Mouse (Mus musculus): ENCODE data around the gene Tcf25. TPM values are rescaled to one million over a fixed set of nuclear protein-coding genes. Genes with fewer than 3 reads are reported as not detected.

Tcf25 gene
- 128 TPM for polyA plus RNA-seq (2014; fragmentation: Illumina TruSeq; extraction: RNeasy Lipid Tissue Mini Kit (QIAGEN cat#74804); ENCODE audit: low replicate concordance)

GRCm38 (mm10) chr8:123373403-123374238 is at the start of gene Tcf25:
TSS of gene Tcf25 (plus strand) at chr8:123373753.

GRCm38 (mm10) chr8:123332262-123333090 is 41.1 kb upstream of the Tcf25 start, which contains the start of gene Spire2:
TSS of gene Spire2 (plus strand) at chr8:123332713.

GRCm38 (mm10) chr8:123406786-123407185 is 33.2 kb downstream of the Tcf25 start, which contains the start of gene Mc1r:
TSS of gene Mc1r (plus strand) at chr8:123407107.

GRCm38 (mm10) chr8:123411246-123411645 is 37.7 kb downstream of the Tcf25 start, which contains the start of gene Tubb3:
TSS of gene Tubb3 (plus strand) at chr8:123411424.

GRCm38 (mm10) chr8:123423441-123423840 is 49.9 kb downstream of the Tcf25 start, which contains the start of gene Def8:
TSS of gene Def8 (plus strand) at chr8:123423527.

Other genes starting within 250 kb of the Tcf25 start
- not detected for gene Sult5a1, start 215.4 kb upstream of the Tcf25 start, polyA plus RNA-seq (2014; fragmentation: Illumina TruSeq; extraction: RNeasy Lipid Tissue Mini Kit (QIAGEN cat#74804); ENCODE audit: low replicate concordance)
- gene Dpep1, start 187.5 kb upstream of the Tcf25 start, polyA plus RNA-seq (2014; fragmentation: Illumina TruSeq; extraction: RNeasy Lipid Tissue Mini Kit (QIAGEN cat#74804); ENCODE audit: low replicate concordance), result 22.8 TPM
- 4.3 TPM for gene Chmp1a, start 161.0 kb upstream of the Tcf25 start, polyA plus RNA-seq (2014; fragmentation: Illumina TruSeq; extraction: RNeasy Lipid Tissue Mini Kit (QIAGEN cat#74804); ENCODE audit: low replicate concordance)
- not detected for gene Spata33, start 160.9 kb upstream of the Tcf25 start, polyA plus RNA-seq (2014; fragmentation: Illumina TruSeq; extraction: RNeasy Lipid Tissue Mini Kit (QIAGEN cat#74804); ENCODE audit: low replicate concordance)
- gene Cdk10, start 148.9 kb upstream of the Tcf25 start, polyA plus RNA-seq (2014; fragmentation: Illumina TruSeq; extraction: RNeasy Lipid Tissue Mini Kit (QIAGEN cat#74804); ENCODE audit: low replicate concordance), result 1.6 TPM
- not detected for gene Spata2l, start 137.5 kb upstream of the Tcf25 start, polyA plus RNA-seq (2014; fragmentation: Illumina TruSeq; extraction: RNeasy Lipid Tissue Mini Kit (QIAGEN cat#74804); ENCODE audit: low replicate concordance)
- 1.4 TPM for gene Zfp276, start 119.6 kb upstream of the Tcf25 start, polyA plus RNA-seq (2014; fragmentation: Illumina TruSeq; extraction: RNeasy Lipid Tissue Mini Kit (QIAGEN cat#74804); ENCODE audit: low replicate concordance)
- gene Vps9d1, start 119.4 kb upstream of the Tcf25 start, polyA plus RNA-seq (2014; fragmentation: Illumina TruSeq; extraction: RNeasy Lipid Tissue Mini Kit (QIAGEN cat#74804); ENCODE audit: low replicate concordance), result 0.89 TPM
- gene Fanca, start 55.2 kb upstream of the Tcf25 start, polyA plus RNA-seq (2014; fragmentation: Illumina TruSeq; extraction: RNeasy Lipid Tissue Mini Kit (QIAGEN cat#74804); ENCODE audit: low replicate concordance), result 0.89 TPM
- gene Spire2, start 41.0 kb upstream of the Tcf25 start, polyA plus RNA-seq (2014; fragmentation: Illumina TruSeq; extraction: RNeasy Lipid Tissue Mini Kit (QIAGEN cat#74804); ENCODE audit: low replicate concordance), result 0.26 TPM
- gene Mc1r, start 33.4 kb downstream of the Tcf25 start, polyA plus RNA-seq (2014; fragmentation: Illumina TruSeq; extraction: RNeasy Lipid Tissue Mini Kit (QIAGEN cat#74804); ENCODE audit: low replicate concordance), result not detected
- 0.30 TPM for gene Tubb3, start 37.7 kb downstream of the Tcf25 start, polyA plus RNA-seq (2014; fragmentation: Illumina TruSeq; extraction: RNeasy Lipid Tissue Mini Kit (QIAGEN cat#74804); ENCODE audit: low replicate concordance)
- 1.8 TPM for gene Def8, start 49.8 kb downstream of the Tcf25 start, polyA plus RNA-seq (2014; fragmentation: Illumina TruSeq; extraction: RNeasy Lipid Tissue Mini Kit (QIAGEN cat#74804); ENCODE audit: low replicate concordance)
- gene Afg3l1, start 104.2 kb downstream of the Tcf25 start, polyA plus RNA-seq (2014; fragmentation: Illumina TruSeq; extraction: RNeasy Lipid Tissue Mini Kit (QIAGEN cat#74804); ENCODE audit: low replicate concordance), result 3.5 TPM
- not detected for gene Dbndd1, start 141.7 kb downstream of the Tcf25 start, polyA plus RNA-seq (2014; fragmentation: Illumina TruSeq; extraction: RNeasy Lipid Tissue Mini Kit (QIAGEN cat#74804); ENCODE audit: low replicate concordance)
- 0.48 TPM for gene Gas8, start 145.1 kb downstream of the Tcf25 start, polyA plus RNA-seq (2014; fragmentation: Illumina TruSeq; extraction: RNeasy Lipid Tissue Mini Kit (QIAGEN cat#74804); ENCODE audit: low replicate concordance)